Mouse (Mus musculus): Measurements from ENCODE around the gene 4930564D02Rik. TPM values are rescaled to one million over a fixed set of nuclear protein-coding genes. Genes with fewer than 3 reads are reported as not detected.
A peak's percentile ranks its signal among the peaks of the same experiment; 100 is the strongest.

4930564D02Rik gene
- polyA plus RNA-seq, 1 experiment from 2014 or later: not detected

DNA sequence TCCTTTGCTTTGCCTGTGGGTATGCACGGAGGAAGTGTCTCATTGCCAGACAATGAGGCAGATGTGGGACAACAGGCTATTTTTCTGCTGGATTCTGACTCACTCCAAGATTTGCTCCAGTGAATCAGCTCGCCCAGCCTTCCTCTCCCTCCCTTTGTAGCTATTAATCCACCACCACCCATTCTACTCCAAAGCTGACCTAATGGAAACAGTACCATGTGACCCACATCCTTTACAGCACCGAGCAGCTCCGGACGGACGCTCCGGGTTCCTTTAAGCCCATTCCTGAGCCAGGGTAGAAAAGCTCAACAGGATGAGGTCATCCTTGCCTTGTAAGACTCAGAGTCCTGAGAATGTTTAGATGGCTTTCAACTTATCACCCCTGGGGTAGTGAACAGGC lies 11.7 kb upstream of the 4930564D02Rik start:
- Histone ChIP-seq H3K27ac (ENCODE audit: low read length) (peak overlapping the region; percentile 90), H3K9ac (replicated peaks; ENCODE audit: low read depth) (no peak overlapping the region), H3K4me2 (replicated peaks; ENCODE audit: low read depth, low read length) (no peak overlapping the region), H3K27me3 (replicated peaks; ENCODE audit: insufficient read depth, low read length) (no peaks in the 10 kb centered on the region), H3K4me1 (ENCODE audit: insufficient read depth, low read depth, low read length) (peaks cover 10% of the 10 kb centered on the region; the same call in 1 of the 2 replicates), H3K9me3 (ENCODE audit: low read length) (no peaks in the 10 kb centered on the region), H3K4me3 (ENCODE audit: low read depth, low read length) (no peak overlapping the region), H3K36me3 (ENCODE audit: insufficient read depth, low read length) (no peaks in the 10 kb centered on the region)
- WGBS: 7% methylated on average over 7 of the region's 7 CpGs
- peak; percentile 96 for TF ChIP-seq EP300 (IDR thresholded peaks at IDR 0.05)
- TF ChIP-seq CTCF (IDR thresholded peaks at IDR 0.05): no peak
- DNase-seq (ENCODE audit: low spot score) (peak; percentile 93), ATAC-seq (peak; percentile 76)

DNA sequence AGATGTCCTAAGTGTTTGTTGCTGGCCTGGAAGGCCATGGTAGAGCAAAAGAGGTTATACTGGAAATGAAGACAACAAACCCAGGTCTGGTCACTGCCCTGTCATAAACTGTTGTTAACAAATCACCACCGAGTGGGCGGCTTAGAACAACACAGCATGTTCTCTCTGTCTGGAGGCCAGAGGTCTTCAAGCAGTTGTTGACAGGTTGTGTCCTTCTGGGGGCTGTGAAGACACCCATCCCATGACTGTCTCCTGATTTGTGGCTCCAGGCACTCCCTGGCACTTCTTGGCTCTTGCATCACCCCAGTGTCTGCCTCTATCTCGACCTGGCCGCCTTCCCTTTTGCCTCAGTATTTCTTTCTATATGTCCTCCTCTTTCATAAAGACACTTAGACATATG lies 11.0 kb upstream of the 4930564D02Rik start:
- Histone ChIP-seq H3K4me3 (ENCODE audit: low read depth, low read length) (no peak overlapping the region), H3K4me1 (ENCODE audit: insufficient read depth, low read depth, low read length) (peaks cover 10% of the 10 kb centered on the region; the same call in 1 of the 2 replicates), H3K9me3 (ENCODE audit: low read length) (no peaks in the 10 kb centered on the region), H3K4me2 (replicated peaks; ENCODE audit: low read depth, low read length) (no peak overlapping the region), H3K9ac (replicated peaks; ENCODE audit: low read depth) (no peak overlapping the region), H3K36me3 (ENCODE audit: insufficient read depth, low read length) (no peaks in the 10 kb centered on the region), H3K27me3 (replicated peaks; ENCODE audit: insufficient read depth, low read length) (no peaks in the 10 kb centered on the region), H3K27ac (ENCODE audit: low read length) (peak overlapping the region; percentile 75)
- peak; percentile 62 for DNase-seq (ENCODE audit: low spot score)
- ATAC-seq: 0 out of 2 replicates have a peak, but pooled peaks have one; percentile 2
- TF ChIP-seq EP300 (IDR thresholded peaks at IDR 0.05) (peak; percentile 84), CTCF (IDR thresholded peaks at IDR 0.05) (no peak)
- 51% methylated on average over 4 of the region's 4 CpGs for WGBS

DNA sequence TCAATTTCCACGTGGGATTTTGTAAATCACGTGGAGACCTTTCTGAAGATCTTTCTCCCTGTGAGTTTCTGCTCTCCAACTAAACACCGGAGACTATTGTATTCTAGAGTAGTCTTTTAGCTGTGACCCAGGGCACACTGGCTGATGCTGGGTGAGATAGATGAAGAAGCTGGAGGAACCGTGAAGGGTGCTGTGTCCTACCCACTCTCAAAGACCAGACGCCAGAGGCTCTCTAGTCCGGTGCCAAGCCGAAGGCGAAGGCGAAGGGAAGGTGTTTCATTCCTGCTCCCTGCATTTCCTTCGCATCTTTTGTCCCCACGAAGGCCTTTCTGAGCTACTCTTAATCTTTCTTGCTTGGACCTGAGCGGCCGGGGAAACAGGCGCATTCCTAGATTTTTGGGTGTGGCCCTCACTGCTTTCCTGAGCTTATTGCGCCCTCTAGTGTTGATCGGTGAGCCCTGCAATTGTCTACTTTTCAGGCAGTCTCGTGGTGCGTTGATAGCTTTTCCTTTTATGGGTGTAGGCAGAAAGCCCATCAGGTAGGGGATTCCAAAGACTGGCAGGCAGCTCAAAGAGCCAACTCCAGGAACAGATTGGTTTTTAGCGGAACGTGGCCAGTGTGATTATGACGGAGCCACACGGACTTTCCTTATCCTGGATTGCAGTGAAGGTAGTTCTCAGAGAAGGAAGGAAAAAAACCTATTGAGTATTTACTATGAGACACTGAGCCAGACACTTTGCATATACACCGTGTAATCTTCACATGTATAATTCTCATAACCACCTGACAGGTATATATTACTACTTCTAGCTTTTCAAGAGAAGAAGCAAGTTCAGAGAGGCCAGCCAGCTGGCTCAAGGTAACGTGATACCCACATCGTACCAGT lies 7.8 kb upstream of the 4930564D02Rik start:
- WGBS: 13% methylated on average over 25 of the region's 25 CpGs
- H3K4me3 ChIP-seq (ENCODE audit: low read depth, low read length): 0 out of 2 replicates have a peak overlapping the region, but pooled peaks have one; percentile 16

DNA sequence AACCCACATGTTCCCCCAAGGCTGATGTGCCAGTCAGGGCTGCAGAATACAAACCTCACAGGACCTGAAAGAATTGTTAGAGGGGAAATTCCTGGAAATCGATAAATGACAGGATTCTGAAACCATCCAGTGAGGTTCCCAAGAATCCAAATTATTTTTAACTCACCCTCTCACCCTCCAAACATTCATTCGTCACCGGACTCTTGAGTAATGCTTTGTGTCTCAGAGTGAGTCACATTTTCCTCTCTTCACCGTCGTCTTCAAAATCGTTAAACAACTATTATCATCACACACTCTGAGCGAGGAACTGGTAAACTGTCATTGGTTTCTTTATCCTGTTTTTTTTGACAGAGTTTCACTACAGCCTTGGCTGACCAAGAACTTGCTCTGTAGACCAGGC lies 6.7 kb upstream of the 4930564D02Rik start:
- Histone ChIP-seq H3K9ac (replicated peaks; ENCODE audit: low read depth) (no peak overlapping the region), H3K9me3 (ENCODE audit: low read length) (no peaks in the 10 kb centered on the region), H3K4me2 (replicated peaks; ENCODE audit: low read depth, low read length) (no peak overlapping the region), H3K27me3 (replicated peaks; ENCODE audit: insufficient read depth, low read length) (no peaks in the 10 kb centered on the region), H3K4me1 (ENCODE audit: insufficient read depth, low read depth, low read length) (no peaks in the 10 kb centered on the region), H3K36me3 (ENCODE audit: insufficient read depth, low read length) (no peaks in the 10 kb centered on the region), H3K27ac (ENCODE audit: low read length) (no peak overlapping the region), H3K4me3 (ENCODE audit: low read depth, low read length) (no peak overlapping the region)
- ATAC-seq: no peak
- TF ChIP-seq CTCF (IDR thresholded peaks at IDR 0.05) (no peak), EP300 (IDR thresholded peaks at IDR 0.05) (no peak; the same call in 1 of the 2 replicates)
- DNase-seq (ENCODE audit: low spot score): peak; percentile 55
- WGBS: 43% methylated on average over 7 of the region's 7 CpGs

More for the DNA sequence above, 7.8 kb upstream of the 4930564D02Rik start:
- Histone ChIP-seq H3K27ac (ENCODE audit: low read length) (no peak overlapping the region), H3K36me3 (ENCODE audit: insufficient read depth, low read length) (no peaks in the 10 kb centered on the region), H3K4me1 (ENCODE audit: insufficient read depth, low read depth, low read length) (peaks cover 4% of the 10 kb centered on the region; the same call in 1 of the 2 replicates), H3K9me3 (ENCODE audit: low read length) (no peaks in the 10 kb centered on the region), H3K27me3 (replicated peaks; ENCODE audit: insufficient read depth, low read length) (no peaks in the 10 kb centered on the region), H3K4me2 (replicated peaks; ENCODE audit: low read depth, low read length) (peak overlapping the region; percentile 48), H3K9ac (replicated peaks; ENCODE audit: low read depth) (0 out of 2 replicates have a peak overlapping the region, but pooled peaks have one; percentile 17)
- ATAC-seq: peak; percentile 16
- DNase-seq (ENCODE audit: low spot score): peak; percentile 93
- TF ChIP-seq EP300 (IDR thresholded peaks at IDR 0.05) (peak; percentile 63), CTCF (IDR thresholded peaks at IDR 0.05) (peak; percentile 99)

DNA sequence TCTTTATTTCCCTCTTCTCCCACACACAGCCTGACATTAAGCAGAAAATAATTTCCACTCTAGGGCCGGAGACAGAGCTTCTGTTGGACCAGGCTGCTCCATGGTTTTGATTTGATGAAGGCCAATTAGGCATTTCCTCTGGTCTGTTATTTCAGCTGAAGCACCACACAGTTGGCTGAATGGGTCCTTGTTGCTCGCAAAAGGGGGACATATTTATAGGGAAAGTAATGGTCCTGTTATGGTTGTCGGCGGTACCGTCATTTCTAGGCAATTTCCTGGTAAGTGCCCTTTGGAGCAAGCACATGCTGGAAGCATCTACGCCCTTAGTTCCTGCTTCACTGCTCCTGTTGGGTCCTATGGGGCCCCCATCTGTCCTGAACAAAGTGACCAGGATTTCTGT lies 5.7 kb upstream of the 4930564D02Rik start:
- DNase-seq (ENCODE audit: low spot score): no peak
- no peak for ATAC-seq
- H3K27ac ChIP-seq (ENCODE audit: low read length): no peak overlapping the region
- H3K4me2 ChIP-seq (replicated peaks; ENCODE audit: low read depth, low read length): no peak overlapping the region
- WGBS: 57% methylated on average over 6 of the region's 6 CpGs
- TF ChIP-seq EP300 (IDR thresholded peaks at IDR 0.05) (no peak), CTCF (IDR thresholded peaks at IDR 0.05) (no peak)
- H3K9ac ChIP-seq (replicated peaks; ENCODE audit: low read depth): no peak overlapping the region
- no peaks in the 10 kb centered on the region for H3K27me3 ChIP-seq (replicated peaks; ENCODE audit: insufficient read depth, low read length)
- no peak overlapping the region for H3K4me3 ChIP-seq (ENCODE audit: low read depth, low read length)
- H3K36me3 ChIP-seq (ENCODE audit: insufficient read depth, low read length): no peaks in the 10 kb centered on the region
- no peaks in the 10 kb centered on the region for H3K9me3 ChIP-seq (ENCODE audit: low read length)
- no peaks in the 10 kb centered on the region for H3K4me1 ChIP-seq (ENCODE audit: insufficient read depth, low read depth, low read length)

DNA sequence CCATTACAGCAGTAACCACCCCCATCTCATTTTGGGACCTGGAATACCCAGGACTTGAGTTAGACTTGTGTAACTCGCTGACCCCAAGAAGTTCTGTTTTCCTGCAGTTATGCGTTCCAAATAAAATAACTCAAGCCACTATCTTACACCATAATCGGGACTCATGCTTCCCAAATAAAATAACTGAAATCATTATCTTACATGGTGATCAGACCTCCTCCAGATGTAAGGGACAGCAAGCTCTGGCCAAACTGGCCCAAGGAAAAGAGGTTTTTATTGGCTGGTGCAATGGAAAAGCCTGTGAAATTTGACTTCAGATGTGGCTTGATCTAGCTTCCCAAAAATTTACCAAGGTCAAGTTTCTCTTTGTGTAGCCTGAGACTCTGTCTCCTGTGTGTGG lies 5.1 kb upstream of the 4930564D02Rik start:
- ATAC-seq: no peak
- H3K36me3 ChIP-seq (ENCODE audit: insufficient read depth, low read length): no peaks in the 10 kb centered on the region
- no peak overlapping the region for H3K4me2 ChIP-seq (replicated peaks; ENCODE audit: low read depth, low read length)
- H3K9ac ChIP-seq (replicated peaks; ENCODE audit: low read depth): no peak overlapping the region
- H3K9me3 ChIP-seq (ENCODE audit: low read length): no peaks in the 10 kb centered on the region
- 69% methylated on average over 3 of the region's 3 CpGs for WGBS
- H3K27me3 ChIP-seq (replicated peaks; ENCODE audit: insufficient read depth, low read length): no peaks in the 10 kb centered on the region
- TF ChIP-seq EP300 (IDR thresholded peaks at IDR 0.05) (no peak), CTCF (IDR thresholded peaks at IDR 0.05) (no peak)
- no peaks in the 10 kb centered on the region for H3K4me1 ChIP-seq (ENCODE audit: insufficient read depth, low read depth, low read length)
- DNase-seq (ENCODE audit: low spot score): no peak
- H3K4me3 ChIP-seq (ENCODE audit: low read depth, low read length): no peak overlapping the region
- no peak overlapping the region for H3K27ac ChIP-seq (ENCODE audit: low read length)
